Mouse (Mus musculus) large intestine, adult 2 months (tissue): ENCODE data around the gene Xcl1. TPM values are rescaled to one million over a fixed set of nuclear protein-coding genes. Genes with fewer than 3 reads are reported as not detected.
"Not testable (repeated sequence)": the region's sequence is repeated elsewhere in the genome, so short reads cannot be mapped to it uniquely, and the experiment has no call there.

Source experiments
- DNase-seq: peaks from one replicate; pipeline ENCODE4 v3.0.0-alpha.2; 2012; ENCODE audit warnings: low read depth, low spot score
- WGBS: fragments of 180-500 bp; shearing (Covaris S2); methylation state at CpG from one replicate; pipeline ENCODE4 v1.1.7; 2018; 5-methylcytosine and 5-hydroxymethylcytosine counted together
- polyA plus RNA-seq: library from polyadenylated mRNA; depleted of rRNA; stranded (reverse); fragments of >200 nt; gene quantifications from 2 replicates; pipeline ENCODE4 v1.2.3, GENCODE M21; 2012; rRNA removed

The Xcl1 gene
- polyA plus RNA-seq = 2.7 and 3.3 TPM in 2 replicates

GRCm38 (mm10) chr1:164935477-164936044 is at the start of gene Xcl1:
Xcl1 (minus strand) TSS chr1:164935527.
- 59% methylated on average over 9 of the region's 9 CpGs for WGBS
- no peak for DNase-seq

GRCm38 (mm10) chr1:164984681-164985080 is 49.4 kb upstream of the Xcl1 start:
- not testable (repeated sequence) for DNase-seq
- WGBS = 92% methylated on average over 10 of the region's 10 CpGs

GRCm38 (mm10) chr1:164977351-164977750 is 42.0 kb upstream of the Xcl1 start:
- no peak for DNase-seq

- DNase-seq = no peak
- 36% methylated on average over 7 of the region's 7 CpGs for WGBS
These were observed 40.4 kb upstream of the Xcl1 start for GRCm38 (mm10) chr1:164975729-164976128.

- WGBS = 70% methylated on average over 3 of the region's 3 CpGs
- DNase-seq = no peak
These were observed 39.9 kb upstream of the Xcl1 start for GRCm38 (mm10) chr1:164975276-164975675.

- WGBS = 63% methylated on average over 3 of the region's 3 CpGs
- DNase-seq = no peak
These were observed 38.5 kb upstream of the Xcl1 start for GRCm38 (mm10) chr1:164973790-164974189.

- WGBS = 98% methylated on average over 1 of the region's 1 CpGs
These were observed 38.0 kb upstream of the Xcl1 start for GRCm38 (mm10) chr1:164973341-164973740.

GRCm38 (mm10) chr1:164972744-164973143 is 37.4 kb upstream of the Xcl1 start:
- WGBS = 40% methylated on average over 5 of the region's 5 CpGs
- no peak for DNase-seq

More at GRCm38 (mm10) chr1:164973341-164973740, 38.0 kb upstream of the Xcl1 start:
- DNase-seq = no peak

GRCm38 (mm10) chr1:164966095-164966698 is 30.9 kb upstream of the Xcl1 start:
- 46% methylated on average over 8 of the region's 8 CpGs for WGBS
- DNase-seq = no peak

- no peak for DNase-seq
- 23% methylated on average over 2 of the region's 2 CpGs for WGBS
These were observed 25.3 kb upstream of the Xcl1 start for GRCm38 (mm10) chr1:164960610-164961009.

GRCm38 (mm10) chr1:164959787-164960385 is 24.6 kb upstream of the Xcl1 start:
- DNase-seq = no peak
- 23% methylated on average over 11 of the region's 11 CpGs for WGBS

- WGBS = 85% methylated on average over 3 of the region's 3 CpGs
- no peak for DNase-seq
These were observed 23.8 kb upstream of the Xcl1 start for GRCm38 (mm10) chr1:164959160-164959559.

- 96% methylated on average over 3 of the region's 3 CpGs for WGBS
- no peak for DNase-seq
These were observed 22.6 kb upstream of the Xcl1 start for GRCm38 (mm10) chr1:164957974-164958373.

- no peak for DNase-seq
These were observed 21.5 kb upstream of the Xcl1 start for GRCm38 (mm10) chr1:164956725-164957399.

GRCm38 (mm10) chr1:164955452-164956196 is 20.3 kb upstream of the Xcl1 start:
- no peak for DNase-seq
- 81% methylated on average over 7 of the region's 7 CpGs for WGBS

More at GRCm38 (mm10) chr1:164956725-164957399, 21.5 kb upstream of the Xcl1 start:
- WGBS = 55% methylated on average over 3 of the region's 3 CpGs

- DNase-seq = no peak
- WGBS = 82% methylated on average over 6 of the region's 6 CpGs
These were observed 18.2 kb upstream of the Xcl1 start for GRCm38 (mm10) chr1:164953574-164953973.

GRCm38 (mm10) chr1:164936060-164936459 is 733 bp upstream of the Xcl1 start:
- DNase-seq = no peak
- WGBS = 45% methylated on average over 2 of the region's 2 CpGs

GRCm38 (mm10) chr1:164933441-164934188 is 1.7 kb downstream of the Xcl1 start:
- WGBS = 70% methylated on average over 10 of the region's 10 CpGs
- no peak for DNase-seq

GRCm38 (mm10) chr1:164931135-164931534 is 4.2 kb downstream of the Xcl1 start:
- no peak for DNase-seq
- 69% methylated on average over 7 of the region's 7 CpGs for WGBS
